Mouse (Mus musculus): ENCODE measurements around the gene St13. TPM values are rescaled to one million over a fixed set of nuclear protein-coding genes. Genes with fewer than 3 reads are reported as not detected.

St13 gene
- polyA plus RNA-seq, 2 experiments: 36.2 to 48.3 TPM

- TF ChIP-seq CTCF (IDR thresholded peaks at IDR 0.05; ENCODE audit: low read depth) (peak; percentile 13; the same call in 1 of the 2 replicates), EP300 (IDR thresholded peaks at IDR 0.05; ENCODE audit: low read depth) (no peak)
- ATAC-seq (ENCODE audit: insufficient read depth): no peak
- 34% methylated on average over 2 of the region's 2 CpGs for WGBS (ENCODE audit: insufficient replicate concordance)
- Histone ChIP-seq H3K4me2 (ENCODE audit: low read depth) (no peak overlapping the region), H3K27me3 (ENCODE audit: control insufficient read depth, insufficient read depth, low read length) (no peaks in the 10 kb centered on the region), H3K27ac (no peak overlapping the region), H3K9me3 (ENCODE audit: control insufficient read depth, low read length) (no peaks in the 10 kb centered on the region), H3K9ac (replicated peaks) (no peak overlapping the region), H3K4me3 (ENCODE audit: insufficient read depth in 1 of 2, low read depth in 2 of 2, low read length in 2 of 2) (no peak overlapping the region), H3K4me1 (replicated peaks; ENCODE audit: control insufficient read depth in 2 of 2, insufficient read depth in 2 of 2, low read length in 1 of 2) (peaks cover 0 to 3% of the 10 kb centered on the region in 2 experiments; a peak in 1 of 4 replicates), H3K36me3 (replicated peaks; ENCODE audit: control insufficient read depth, insufficient read depth, low read depth) (peaks cover 12% of the 10 kb centered on the region)
- no peak for DNase-seq (ENCODE audit: low read depth in 3 of 3, low spot score in 3 of 3)
Measured at GRCm38 (mm10) chr15:81427947-81428346, 28.1 kb upstream of the St13 start.

GRCm38 (mm10) chr15:81425311-81425710, 25.4 kb upstream of the St13 start:
- ATAC-seq (ENCODE audit: insufficient read depth) (0 out of 2 replicates have a peak, but pooled peaks have one; percentile 35), DNase-seq (ENCODE audit: low read depth in 3 of 3, low spot score in 3 of 3) (no peak)
- 65% methylated on average over 3 of the region's 3 CpGs for WGBS (ENCODE audit: insufficient replicate concordance)
- no peak overlapping the region for H3K27ac ChIP-seq
- H3K4me3 ChIP-seq (ENCODE audit: insufficient read depth in 1 of 2, low read depth in 2 of 2, low read length in 2 of 2): no peak overlapping the region
- peaks cover 8% of the 10 kb centered on the region for H3K36me3 ChIP-seq (replicated peaks; ENCODE audit: control insufficient read depth, insufficient read depth, low read depth)
- H3K9ac ChIP-seq (replicated peaks): no peak overlapping the region
- H3K9me3 ChIP-seq (ENCODE audit: control insufficient read depth, low read length): no peaks in the 10 kb centered on the region
- no peak overlapping the region for H3K4me2 ChIP-seq (ENCODE audit: low read depth)
- TF ChIP-seq EP300 (IDR thresholded peaks at IDR 0.05; ENCODE audit: low read depth) (no peak), CTCF (IDR thresholded peaks at IDR 0.05; ENCODE audit: low read depth) (no peak)
- peaks cover 0 to 5% of the 10 kb centered on the region in 2 experiments; a peak in 1 of 4 replicates for H3K4me1 ChIP-seq (replicated peaks; ENCODE audit: control insufficient read depth in 2 of 2, insufficient read depth in 2 of 2, low read length in 1 of 2)
- no peaks in the 10 kb centered on the region for H3K27me3 ChIP-seq (ENCODE audit: control insufficient read depth, insufficient read depth, low read length)

- WGBS (ENCODE audit: insufficient replicate concordance): 75% methylated on average over 7 of the region's 7 CpGs
- no peaks in the 10 kb centered on the region for H3K27me3 ChIP-seq (ENCODE audit: control insufficient read depth, insufficient read depth, low read length)
- H3K4me1 ChIP-seq (replicated peaks; ENCODE audit: control insufficient read depth in 2 of 2, insufficient read depth in 2 of 2, low read length in 1 of 2): peaks cover 11 to 17% of the 10 kb centered on the region in 2 experiments
- DNase-seq (ENCODE audit: low read depth in 3 of 3, low spot score in 3 of 3): no peak
- H3K9ac ChIP-seq (replicated peaks): no peak overlapping the region
- no peak overlapping the region for H3K4me2 ChIP-seq (ENCODE audit: low read depth)
- H3K9me3 ChIP-seq (ENCODE audit: control insufficient read depth, low read length): no peaks in the 10 kb centered on the region
- TF ChIP-seq CTCF (IDR thresholded peaks at IDR 0.05; ENCODE audit: low read depth) (no peak), EP300 (IDR thresholded peaks at IDR 0.05; ENCODE audit: low read depth) (no peak)
- no peak overlapping the region for H3K4me3 ChIP-seq (ENCODE audit: insufficient read depth in 1 of 2, low read depth in 2 of 2, low read length in 2 of 2)
- no peak for ATAC-seq (ENCODE audit: insufficient read depth)
- no peak overlapping the region for H3K27ac ChIP-seq
- H3K36me3 ChIP-seq (replicated peaks; ENCODE audit: control insufficient read depth, insufficient read depth, low read depth): peaks cover under 1% of the 10 kb centered on the region
Measured at GRCm38 (mm10) chr15:81422156-81422681, 22.3 kb upstream of the St13 start.

DNA sequence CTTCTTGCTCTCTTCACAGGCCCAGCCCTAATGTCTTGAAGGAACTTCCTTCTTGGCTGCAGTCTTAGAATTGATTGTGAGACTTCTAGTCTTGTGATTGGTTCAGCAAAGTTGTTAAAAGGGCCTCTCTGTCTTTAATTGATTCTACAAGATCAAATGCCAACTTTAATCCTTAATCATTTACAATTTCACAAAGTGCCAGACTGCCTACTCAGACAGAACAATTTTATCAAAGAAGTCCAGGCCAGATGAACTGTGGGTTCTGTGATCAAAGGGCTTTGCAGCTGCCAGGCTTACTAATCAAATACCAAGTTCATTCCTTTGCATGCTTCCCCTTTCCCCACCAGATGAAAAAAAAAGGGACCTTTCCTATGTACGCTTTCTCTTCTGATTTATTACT, 21.6 kb upstream of the St13 start:
- Histone ChIP-seq H3K9me3 (ENCODE audit: control insufficient read depth, low read length) (no peaks in the 10 kb centered on the region), H3K27ac (no peak overlapping the region), H3K4me2 (ENCODE audit: low read depth) (no peak overlapping the region), H3K4me3 (ENCODE audit: insufficient read depth in 1 of 2, low read depth in 2 of 2, low read length in 2 of 2) (no peak overlapping the region), H3K27me3 (ENCODE audit: control insufficient read depth, insufficient read depth, low read length) (no peaks in the 10 kb centered on the region), H3K36me3 (replicated peaks; ENCODE audit: control insufficient read depth, insufficient read depth, low read depth) (no peaks in the 10 kb centered on the region), H3K4me1 (replicated peaks; ENCODE audit: control insufficient read depth in 2 of 2, insufficient read depth in 2 of 2, low read length in 1 of 2) (peaks cover 15 to 23% of the 10 kb centered on the region in 2 experiments), H3K9ac (replicated peaks) (no peak overlapping the region)
- WGBS (ENCODE audit: insufficient replicate concordance): 55% methylated on average over 1 of the region's 1 CpGs
- no peak for TF ChIP-seq CTCF (IDR thresholded peaks at IDR 0.05; ENCODE audit: low read depth)
- TF ChIP-seq EP300 (IDR thresholded peaks at IDR 0.05; ENCODE audit: low read depth): no peak
- ATAC-seq (ENCODE audit: insufficient read depth): no peak
- DNase-seq (ENCODE audit: low read depth in 3 of 3, low spot score in 3 of 3): no peak

DNA sequence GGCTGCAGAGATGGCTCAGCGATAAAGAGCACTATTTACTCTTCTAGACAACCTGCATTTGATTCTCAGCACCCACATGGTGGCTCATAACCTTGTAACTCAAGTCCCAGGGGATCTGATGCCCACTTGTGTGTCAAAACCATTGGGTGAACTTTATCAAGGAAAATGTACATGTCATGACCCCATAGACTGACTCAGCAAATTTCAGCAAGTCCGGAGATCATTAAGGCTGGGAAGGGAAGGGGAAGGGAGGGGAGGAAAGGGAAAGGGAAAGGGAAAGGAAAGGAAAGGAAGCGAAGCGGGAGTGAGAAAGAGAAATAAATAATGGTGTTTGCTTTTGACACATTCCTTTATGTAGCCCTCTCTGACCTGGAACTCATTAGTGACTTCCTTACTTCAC, 18.2 kb upstream of the St13 start:
- Histone ChIP-seq H3K9me3 (ENCODE audit: control insufficient read depth, low read length) (no peaks in the 10 kb centered on the region), H3K36me3 (replicated peaks; ENCODE audit: control insufficient read depth, insufficient read depth, low read depth) (no peaks in the 10 kb centered on the region), H3K27ac (peak overlapping the region; percentile 60), H3K4me2 (ENCODE audit: low read depth) (0 out of 2 replicates have a peak overlapping the region, but pooled peaks have one; percentile 13), H3K27me3 (ENCODE audit: control insufficient read depth, insufficient read depth, low read length) (no peaks in the 10 kb centered on the region), H3K4me3 (ENCODE audit: insufficient read depth in 1 of 2, low read depth in 2 of 2, low read length in 2 of 2) (no peak overlapping the region), H3K9ac (replicated peaks) (no peak overlapping the region), H3K4me1 (replicated peaks; ENCODE audit: control insufficient read depth in 2 of 2, insufficient read depth in 2 of 2, low read length in 1 of 2) (peaks cover 17 to 22% of the 10 kb centered on the region in 2 experiments)
- DNase-seq (ENCODE audit: low read depth in 3 of 3, low spot score in 3 of 3): peak in 1 of 3 experiments; percentile 25
- 71% methylated on average over 4 of the region's 4 CpGs for WGBS (ENCODE audit: insufficient replicate concordance)
- no peak for TF ChIP-seq CTCF (IDR thresholded peaks at IDR 0.05; ENCODE audit: low read depth)
- TF ChIP-seq EP300 (IDR thresholded peaks at IDR 0.05; ENCODE audit: low read depth): no peak
- ATAC-seq (ENCODE audit: insufficient read depth): no peak

Measured in liver, embryonic 14.5 days (tissue).